ENCODE assay signal across 15 mouse cellular contexts in the genomic region with DNA sequence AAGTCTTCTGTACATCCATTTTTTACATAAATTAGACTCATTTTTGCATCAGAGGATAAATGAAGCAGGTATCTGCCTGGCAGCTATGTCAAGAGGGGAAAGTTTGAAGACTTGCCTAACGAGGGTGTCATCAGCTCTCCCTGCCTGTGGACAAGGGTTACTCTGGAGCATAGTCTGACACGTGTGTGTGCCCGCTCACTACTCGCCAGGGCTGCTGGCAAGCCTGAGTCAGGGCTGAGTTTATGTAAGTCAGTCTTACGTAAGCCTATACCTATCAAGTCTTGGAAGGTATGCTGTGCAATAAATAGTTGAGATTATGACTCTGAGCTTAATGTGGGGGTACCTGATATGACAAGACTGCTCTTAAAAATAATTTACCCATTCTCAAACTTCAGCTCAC. TPM values are rescaled to one million over a fixed set of nuclear protein-coding genes. Genes with fewer than 3 reads are reported as not detected.
DNase-seq lines count a peak whose midpoint lies in the region; ATAC-seq and TF ChIP-seq lines count a peak whose summit lies in the region.
"Had no signal": no experiment of that assay in that cellular context is flagged by ENCODE, and none has a peak within 500 bp of the region (broad histone marks: within the 10 kb centered on the region; RNA-seq: fewer than 3 reads in every experiment).

No protein-coding gene starts in this region.

- H3K4me1 ChIP-seq in liver, adult 2 months (ENCODE audit: control insufficient read depth, insufficient read depth, low read length), result peaks cover 32% of the 10 kb centered on the region
- H3K4me1 ChIP-seq in intestine, embryonic 16.5 days (ENCODE audit: control insufficient read depth, insufficient read depth, low read length), result peaks cover 6% of the 10 kb centered on the region; the same call in 1 of the 2 replicates
- 0 out of 2 replicates have a peak, but pooled peaks cover 5% of the 10 kb centered on the region for H3K4me1 ChIP-seq in midbrain, embryonic 14.5 days (ENCODE audit: control insufficient read depth, insufficient read depth, low read length)
- H3K4me1 ChIP-seq: heart, embryonic 15.5 days had no signal

- DNase-seq in gastrocnemius, adult 2 months, result peak; percentile 76
- no peak for DNase-seq in gastrocnemius, postnatal 36 days
- DNase-seq in liver, adult 2 months (ENCODE audit: extremely low read depth, low read depth, low spot score), result peak; percentile 95
- no peak for DNase-seq in liver
- peak; percentile 64 for DNase-seq in cerebellum, adult 9-10 months
- DNase-seq in midbrain, embryonic 14.5 days, result no peak
- DNase-seq: liver, embryonic 13.5 days; thymus, postnatal 36 days had no signal

- intact Hi-C loops in gastrocnemius, adult 2 months (cut with DNase I), result no loop called here
- intact Hi-C loops in gastrocnemius, postnatal 36 days (cut with DNase I), result loop anchor here (5.0 kb wide), 1 partner anchor 51 kb away; no protein-coding TSS in a partner anchor

- H3K9ac ChIP-seq in liver, adult 2 months (ENCODE audit: low read depth, low read length), result no peak overlapping the region; the same call in 1 of the 2 replicates
- no peak overlapping the region for H3K9ac ChIP-seq in intestine, embryonic 16.5 days (ENCODE audit: low read depth, low read length)
- H3K9ac ChIP-seq in midbrain, embryonic 14.5 days (replicated peaks; ENCODE audit: low read length), result no peak overlapping the region
- H3K9ac ChIP-seq: heart, embryonic 15.5 days; hindbrain, embryonic 12.5 days; liver, embryonic 13.5 days; midbrain, embryonic 13.5 days had no signal

- no peaks in the 10 kb centered on the region for H3K79me2 ChIP-seq in liver, adult 2 months (ENCODE audit: control insufficient read depth, insufficient read depth, low read length)

- peak; percentile 63; the same call in 1 of the 2 replicates for ATAC-seq in intestine, embryonic 16.5 days
- no peak for ATAC-seq in midbrain, embryonic 14.5 days (ENCODE audit: low FRiP score, low TSS enrichment)
- ATAC-seq: CD4-positive, CD25-positive, alpha-beta regulatory T cell, adult 4 months; midbrain, embryonic 13.5 days had no signal

- no peaks in the 10 kb centered on the region for H3K36me3 ChIP-seq in liver, adult 2 months (ENCODE audit: control insufficient read depth, insufficient read depth, low read length)
- H3K36me3 ChIP-seq in intestine, embryonic 16.5 days (ENCODE audit: control insufficient read depth, insufficient read depth, low read length), result no peaks in the 10 kb centered on the region
- no peaks in the 10 kb centered on the region for H3K36me3 ChIP-seq in midbrain, embryonic 14.5 days (ENCODE audit: control insufficient read depth, insufficient read depth, low read length)
- H3K36me3 ChIP-seq: forebrain, embryonic 10.5 days; heart, embryonic 15.5 days; hindbrain, embryonic 12.5 days; liver, embryonic 13.5 days; midbrain, embryonic 13.5 days had no signal

- no peak overlapping the region for H3K4me3 ChIP-seq in gastrocnemius, adult 2 months
- H3K4me3 ChIP-seq in liver, adult 2 months (ENCODE audit: insufficient read depth, low read depth, low read length), result no peak overlapping the region
- no peak overlapping the region for H3K4me3 ChIP-seq in intestine, embryonic 16.5 days (ENCODE audit: low read length)
- no peak overlapping the region for H3K4me3 ChIP-seq in midbrain, embryonic 14.5 days (replicated peaks; ENCODE audit: low read depth, low read length)
- H3K4me3 ChIP-seq: forebrain, embryonic 10.5 days; heart, embryonic 15.5 days; hindbrain, embryonic 12.5 days; liver, embryonic 13.5 days; midbrain, embryonic 13.5 days had no signal

- peaks cover 2% of the 10 kb centered on the region; the same call in 1 of the 2 replicates for H3K9me3 ChIP-seq in intestine, embryonic 16.5 days (ENCODE audit: control insufficient read depth, low read length)
- no peaks in the 10 kb centered on the region for H3K9me3 ChIP-seq in midbrain, embryonic 14.5 days (ENCODE audit: control insufficient read depth, low read length)
- H3K9me3 ChIP-seq: heart, embryonic 15.5 days; liver, embryonic 13.5 days had no signal

- WGBS in liver, adult 2 months, result 16% methylated on average over 5 of the region's 5 CpGs
- WGBS in intestine, embryonic 16.5 days, result 58% methylated on average over 5 of the region's 5 CpGs
- WGBS in midbrain, embryonic 14.5 days, result 84% methylated on average over 5 of the region's 5 CpGs

- peak overlapping the region; percentile 68 for H3K27ac ChIP-seq in gastrocnemius, adult 2 months
- H3K27ac ChIP-seq in liver, adult 2 months (replicated peaks; ENCODE audit: insufficient read depth, low read depth, low read length), result peak overlapping the region; percentile 71
- H3K27ac ChIP-seq in intestine, embryonic 16.5 days (ENCODE audit: low read length), result no peak overlapping the region
- H3K27ac ChIP-seq in midbrain, embryonic 14.5 days (replicated peaks; ENCODE audit: low read depth, low read length), result no peak overlapping the region
- H3K27ac ChIP-seq: forebrain, embryonic 10.5 days; heart, embryonic 15.5 days; hindbrain, embryonic 12.5 days; liver, embryonic 13.5 days; macrophage; midbrain, embryonic 13.5 days had no signal

- H3K4me2 ChIP-seq in intestine, embryonic 16.5 days (ENCODE audit: low read depth, low read length), result no peak overlapping the region
- H3K4me2 ChIP-seq in midbrain, embryonic 14.5 days (ENCODE audit: low read length), result no peak overlapping the region
- H3K4me2 ChIP-seq: heart, embryonic 15.5 days; hindbrain, embryonic 12.5 days; liver, embryonic 13.5 days; midbrain, embryonic 13.5 days had no signal

- TF ChIP-seq CTCF in gastrocnemius, adult 2 months (IDR thresholded peaks at IDR 0.05), result no peak
- TF ChIP-seq CTCF in liver, adult 2 months (IDR thresholded peaks at IDR 0.05; ENCODE audit: low read depth, low read length), result no peak

- no peaks in the 10 kb centered on the region for H3K27me3 ChIP-seq in liver, adult 2 months (ENCODE audit: control insufficient read depth, insufficient read depth, low read length)
- no peaks in the 10 kb centered on the region for H3K27me3 ChIP-seq in intestine, embryonic 16.5 days (replicated peaks; ENCODE audit: control insufficient read depth, insufficient read depth, low read length)
- H3K27me3 ChIP-seq in midbrain, embryonic 14.5 days (ENCODE audit: control insufficient read depth, insufficient read depth, low read length), result no peaks in the 10 kb centered on the region
- H3K27me3 ChIP-seq: hindbrain, embryonic 12.5 days; liver, embryonic 13.5 days; midbrain, embryonic 13.5 days had no signal

- TF ChIP-seq POLR2A in liver, adult 2 months (IDR thresholded peaks at IDR 0.05; ENCODE audit: extremely low read depth, insufficient read depth, low read length), result no peak

RNA-seq across cellular contexts. Expression of a gene that starts 19.2 kb away (rescaled TPM):
- 100 to 1,000 TPM; 135 to 219 TPM for total RNA-seq in gastrocnemius, adult 2 months (2021)
- total RNA-seq in gastrocnemius, postnatal 36 days (2021), result 100 to 1,000 TPM; 137 to 152 TPM
- total RNA-seq in liver, adult 2 months (2014; rRNA removed), result 120 TPM in 2 replicates
- 188 and 288 TPM in 2 replicates for polyA plus RNA-seq in liver, adult 2 months (2012; rRNA removed)
- 2.7 and 3.3 TPM in 2 replicates for polyA plus RNA-seq in intestine, embryonic 16.5 days (2015; fragmentation: Nextera tagmentation; extraction: Ambion mirVana)
- 4.3 and 5.5 TPM in 2 replicates for polyA plus RNA-seq in midbrain, embryonic 14.5 days (2014; fragmentation: Nextera tagmentation; extraction: Ambion mirVana)
- polyA plus RNA-seq: CD4-positive, CD25-positive, alpha-beta regulatory T cell, adult 4 months had no signal

RNA-seq across cellular contexts. Expression of a gene that starts 59.4 kb away (rescaled TPM):
- 100 to 1,000 TPM in 1 of 2 experiments, 10 to 100 TPM in 1; 84.2 to 104 TPM for total RNA-seq in gastrocnemius, adult 2 months (2021)
- total RNA-seq in gastrocnemius, postnatal 36 days (2021), result 10 to 100 TPM; 78.0 to 84.1 TPM
- total RNA-seq in liver, adult 2 months (2014; rRNA removed), result 33.3 and 38.3 TPM in 2 replicates
- 44.6 and 54.8 TPM in 2 replicates for polyA plus RNA-seq in liver, adult 2 months (2012; rRNA removed)
- 159 and 164 TPM in 2 replicates for polyA plus RNA-seq in intestine, embryonic 16.5 days (2015; fragmentation: Nextera tagmentation; extraction: Ambion mirVana)
- 141 and 148 TPM in 2 replicates for polyA plus RNA-seq in midbrain, embryonic 14.5 days (2014; fragmentation: Nextera tagmentation; extraction: Ambion mirVana)

Comparison
In these comparisons a context has a peak if more than half of its experiments do, and no peak if none do; other contexts are left out.
1. DNase-seq: peak in gastrocnemius, adult 2 months (single experiment), liver, adult 2 months (single experiment) and cerebellum, adult 9-10 months (single experiment); none in gastrocnemius, postnatal 36 days (0 of 2), liver (single experiment) and midbrain, embryonic 14.5 days (single experiment).
2. H3K27ac ChIP-seq: peak in gastrocnemius, adult 2 months (single experiment) and liver, adult 2 months (single experiment); none in intestine, embryonic 16.5 days (single experiment) and midbrain, embryonic 14.5 days (single experiment).